Mouse (Mus musculus): ENCODE data around the gene Zfp180. TPM values are rescaled to one million over a fixed set of nuclear protein-coding genes. Genes with fewer than 3 reads are reported as not detected.

The Zfp180 gene
- polyA plus RNA-seq, 1 experiment from 2014 or later: 17.8 TPM

DNA sequence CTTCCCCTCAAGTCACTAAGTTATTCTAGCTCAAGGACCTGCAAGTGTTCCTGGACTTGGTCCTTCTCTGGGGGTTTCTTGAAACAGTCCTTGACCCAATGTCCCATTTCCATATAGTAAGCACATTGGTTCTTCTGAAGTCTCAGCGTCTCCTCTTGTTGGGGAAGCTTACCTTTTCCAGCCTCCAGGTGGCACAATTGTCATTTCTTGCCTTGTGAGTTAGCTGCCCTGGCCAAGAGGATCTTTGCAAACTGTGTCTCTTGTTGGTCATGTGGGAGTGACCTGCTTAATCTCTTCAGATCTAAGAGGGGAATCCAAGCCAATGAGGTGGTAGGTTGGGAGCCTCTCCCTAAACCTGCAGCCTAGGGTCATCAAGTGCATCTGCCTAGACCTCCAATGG, 71.5 kb downstream of the Zfp180 start:
- 11% methylated on average over 1 of the region's 1 CpGs for WGBS
- Histone ChIP-seq H3K27me3 (ENCODE audit: control insufficient read depth, insufficient read depth, low read length) (no peaks in the 10 kb centered on the region), H3K27ac (ENCODE audit: low read length) (no peak overlapping the region), H3K9ac (ENCODE audit: low read length) (no peak overlapping the region), H3K4me2 (ENCODE audit: low read depth, low read length) (no peak overlapping the region), H3K9me3 (replicated peaks; ENCODE audit: control insufficient read depth, low read length) (no peaks in the 10 kb centered on the region; the same call in 1 of the 2 replicates), H3K36me3 (ENCODE audit: control insufficient read depth, insufficient read depth, low read length) (no peaks in the 10 kb centered on the region), H3K4me1 (ENCODE audit: control insufficient read depth, insufficient read depth, low read length) (no peaks in the 10 kb centered on the region), H3K4me3 (replicated peaks; ENCODE audit: low read length) (no peak overlapping the region)
- no peak for ATAC-seq (ENCODE audit: insufficient read depth, low FRiP score)

Other genes with a start within 250 kb of the Zfp180 start
- gene Vmn1r176, start 244.6 kb upstream of the Zfp180 start, polyA plus RNA-seq (2015; fragmentation: Nextera tagmentation; extraction: Ambion mirVana): not detected in 2 replicates
- not detected in 2 replicates for gene Vmn1r177, start 215.5 kb upstream of the Zfp180 start, polyA plus RNA-seq (2015; fragmentation: Nextera tagmentation; extraction: Ambion mirVana)
- not detected in 2 replicates for gene Vmn1r178, start 189.9 kb upstream of the Zfp180 start, polyA plus RNA-seq (2015; fragmentation: Nextera tagmentation; extraction: Ambion mirVana)
- not detected in 2 replicates for gene Vmn1r179, start 154.9 kb upstream of the Zfp180 start, polyA plus RNA-seq (2015; fragmentation: Nextera tagmentation; extraction: Ambion mirVana)
- gene Vmn1r180, start 131.3 kb upstream of the Zfp180 start, polyA plus RNA-seq (2015; fragmentation: Nextera tagmentation; extraction: Ambion mirVana): not detected in 2 replicates
- gene Vmn1r181, start 107.3 kb upstream of the Zfp180 start, polyA plus RNA-seq (2015; fragmentation: Nextera tagmentation; extraction: Ambion mirVana): not detected in 2 replicates
- not detected in 2 replicates for gene V1rd19, start 80.2 kb upstream of the Zfp180 start, polyA plus RNA-seq (2015; fragmentation: Nextera tagmentation; extraction: Ambion mirVana)
- gene Vmn1r183, start 28.7 kb upstream of the Zfp180 start, polyA plus RNA-seq (2015; fragmentation: Nextera tagmentation; extraction: Ambion mirVana): not detected in 2 replicates
- gene Zfp112, start 30.4 kb downstream of the Zfp180 start, polyA plus RNA-seq (2015; fragmentation: Nextera tagmentation; extraction: Ambion mirVana): 6.1 and 6.9 TPM in 2 replicates
- gene Zfp235, start 52.2 kb downstream of the Zfp180 start, polyA plus RNA-seq (2015; fragmentation: Nextera tagmentation; extraction: Ambion mirVana): 14.7 and 18.9 TPM in 2 replicates
- gene Zfp114, start 93.1 kb downstream of the Zfp180 start, polyA plus RNA-seq (2015; fragmentation: Nextera tagmentation; extraction: Ambion mirVana): 5.8 and 6.3 TPM in 2 replicates
- 10.2 and 12.5 TPM in 2 replicates for gene Zfp111, start 129.5 kb downstream of the Zfp180 start, polyA plus RNA-seq (2015; fragmentation: Nextera tagmentation; extraction: Ambion mirVana)
- gene Zfp109, start 155.6 kb downstream of the Zfp180 start, polyA plus RNA-seq (2015; fragmentation: Nextera tagmentation; extraction: Ambion mirVana): 5.4 and 6.3 TPM in 2 replicates
- gene Zfp108, start 172.9 kb downstream of the Zfp180 start, polyA plus RNA-seq (2015; fragmentation: Nextera tagmentation; extraction: Ambion mirVana): 3.9 TPM in 2 replicates
- 7.6 and 8.3 TPM in 2 replicates for gene Zfp93, start 188.5 kb downstream of the Zfp180 start, polyA plus RNA-seq (2015; fragmentation: Nextera tagmentation; extraction: Ambion mirVana)
- 31.4 and 32.2 TPM in 2 replicates for gene Zfp61, start 219.3 kb downstream of the Zfp180 start, polyA plus RNA-seq (2015; fragmentation: Nextera tagmentation; extraction: Ambion mirVana)
- gene Zfp94, start 234.7 kb downstream of the Zfp180 start, polyA plus RNA-seq (2015; fragmentation: Nextera tagmentation; extraction: Ambion mirVana): 9.0 and 10.3 TPM in 2 replicates